ENCODE assay signal across 14 mouse cellular contexts in genomic region chr7:43309069-43309468, GRCm38 (mm10). TPM values are rescaled to one million over a fixed set of nuclear protein-coding genes. Genes with fewer than 3 reads are reported as not detected.
A peak's percentile ranks its signal among the peaks of the same experiment; 100 is the strongest.
DNase-seq lines count a peak whose midpoint lies in the region; ATAC-seq lines count a peak whose summit lies in the region.
"Had no signal": no experiment of that assay in that cellular context is flagged by ENCODE, and none has a peak within 500 bp of the region (broad histone marks: within the 10 kb centered on the region; RNA-seq: fewer than 3 reads in every experiment).

No protein-coding gene starts in this region.

- no peaks in the 10 kb centered on the region for H3K9me3 ChIP-seq in kidney, embryonic 14.5 days (ENCODE audit: control insufficient read depth, low read length)
- no peaks in the 10 kb centered on the region for H3K9me3 ChIP-seq in forebrain, embryonic 13.5 days (replicated peaks)
- H3K9me3 ChIP-seq: embryonic facial prominence, embryonic 10.5 days; midbrain, embryonic 15.5 days; neural tube, embryonic 12.5 days had no signal

- ATAC-seq in kidney, embryonic 14.5 days (ENCODE audit: low FRiP score, low TSS enrichment), result no peak
- ATAC-seq in forebrain, embryonic 13.5 days, result no peak
- ATAC-seq: midbrain, embryonic 15.5 days had no signal

- no peak overlapping the region for H3K9ac ChIP-seq in kidney, embryonic 14.5 days (ENCODE audit: low read depth, low read length)
- H3K9ac ChIP-seq in forebrain, embryonic 13.5 days, result no peak overlapping the region
- H3K9ac ChIP-seq: hindbrain, embryonic 14.5 days; midbrain, embryonic 15.5 days; neural tube, embryonic 12.5 days had no signal

- 0 out of 2 replicates have a peak overlapping the region, but pooled peaks have one; percentile 37 for H3K27ac ChIP-seq in kidney, embryonic 14.5 days (ENCODE audit: low read depth, low read length)
- H3K27ac ChIP-seq in forebrain, embryonic 13.5 days, result no peak overlapping the region
- H3K27ac ChIP-seq: embryonic facial prominence, embryonic 10.5 days; hindbrain, embryonic 14.5 days; midbrain, embryonic 15.5 days; neural tube, embryonic 12.5 days had no signal

- peak; percentile 34 for DNase-seq in adrenal gland, adult 2 months
- no peak for DNase-seq in adrenal gland, adult 18-20 months (ENCODE audit: low spot score in 2 of 2)
- no peak for DNase-seq in kidney, postnatal 4 days
- peak; percentile 3 to 10 for DNase-seq in spleen, postnatal 36 days (ENCODE audit: low spot score in 2 of 2)
- no peak for DNase-seq in spleen, postnatal 14 days (ENCODE audit: low spot score in 2 of 2)
- no peak for DNase-seq in right cerebral cortex, postnatal 14 days
- DNase-seq: cerebellum, postnatal 14 days; retina, postnatal 1 day had no signal

- H3K4me1 ChIP-seq in kidney, embryonic 14.5 days (ENCODE audit: control insufficient read depth, insufficient read depth, low read length), result 0 out of 2 replicates have a peak, but pooled peaks cover 4% of the 10 kb centered on the region
- peaks cover 14% of the 10 kb centered on the region for H3K4me1 ChIP-seq in forebrain, embryonic 13.5 days

- WGBS in kidney, embryonic 14.5 days, result 73% methylated on average over 2 of the region's 2 CpGs
- WGBS in forebrain, embryonic 13.5 days, result 88% methylated on average over 2 of the region's 2 CpGs

- H3K4me2 ChIP-seq in kidney, embryonic 14.5 days (replicated peaks; ENCODE audit: low read depth, low read length), result no peak overlapping the region
- H3K4me2 ChIP-seq in forebrain, embryonic 13.5 days, result no peak overlapping the region
- H3K4me2 ChIP-seq: hindbrain, embryonic 14.5 days; midbrain, embryonic 15.5 days; neural tube, embryonic 12.5 days had no signal

- H3K4me3 ChIP-seq in kidney, embryonic 14.5 days (ENCODE audit: low read length), result no peak overlapping the region
- no peak overlapping the region for H3K4me3 ChIP-seq in forebrain, embryonic 13.5 days
- H3K4me3 ChIP-seq: embryonic facial prominence, embryonic 10.5 days; midbrain, embryonic 15.5 days; neural tube, embryonic 12.5 days had no signal

- H3K36me3 ChIP-seq in kidney, embryonic 14.5 days (ENCODE audit: control insufficient read depth, insufficient read depth, low read length), result peaks cover 31% of the 10 kb centered on the region
- peaks cover 51% of the 10 kb centered on the region for H3K36me3 ChIP-seq in forebrain, embryonic 13.5 days (ENCODE audit: poor library complexity, severe bottlenecking)

- H3K27me3 ChIP-seq in kidney, embryonic 14.5 days (ENCODE audit: control insufficient read depth, insufficient read depth, low read length), result no peaks in the 10 kb centered on the region
- no peaks in the 10 kb centered on the region for H3K27me3 ChIP-seq in forebrain, embryonic 13.5 days
- H3K27me3 ChIP-seq: midbrain, embryonic 15.5 days; neural tube, embryonic 12.5 days had no signal

RNA-seq across cellular contexts. Expression of gene Zfp715, which starts 4.0 kb away (rescaled TPM):
- 10 to 100 TPM; 19.1 to 20.6 TPM for total RNA-seq in adrenal gland, adult 2 months (2021)
- polyA plus RNA-seq in adrenal gland, adult 2 months (2012; rRNA removed), result 1.4 and 1.8 TPM in 2 replicates
- total RNA-seq in adrenal gland, adult 18-20 months (2021), result 10 to 100 TPM; 20.1 to 20.9 TPM
- 9.0 and 14.7 TPM in 2 replicates for polyA plus RNA-seq in kidney, embryonic 14.5 days (2014; fragmentation: Nextera tagmentation; extraction: Ambion mirVana)
- polyA plus RNA-seq in forebrain, embryonic 13.5 days (2015; fragmentation: Nextera tagmentation; extraction: Ambion mirVana), result 13.7 and 15.6 TPM in 2 replicates

RNA-seq across cellular contexts. Expression of gene Siglecf, which starts 42.1 kb away (rescaled TPM):
- total RNA-seq in adrenal gland, adult 2 months (2021), result not detected
- 0.04 and 0.18 TPM in 2 replicates for polyA plus RNA-seq in adrenal gland, adult 2 months (2012; rRNA removed)
- total RNA-seq in adrenal gland, adult 18-20 months (2021), result not detected
- not detected in 2 replicates for polyA plus RNA-seq in kidney, embryonic 14.5 days (2014; fragmentation: Nextera tagmentation; extraction: Ambion mirVana)
- not detected in 2 replicates for polyA plus RNA-seq in forebrain, embryonic 13.5 days (2015; fragmentation: Nextera tagmentation; extraction: Ambion mirVana)

Comparison
In these comparisons a context has a peak if more than half of its experiments do, and no peak if none do; other contexts are left out.
1. DNase-seq: peak in adrenal gland, adult 2 months (single experiment) and spleen, postnatal 36 days (2 of 2); none in adrenal gland, adult 18-20 months (0 of 2), kidney, postnatal 4 days (0 of 2), spleen, postnatal 14 days (0 of 2) and right cerebral cortex, postnatal 14 days (single experiment).